Mouse (Mus musculus): ENCODE data around the gene Omp.

DNA sequence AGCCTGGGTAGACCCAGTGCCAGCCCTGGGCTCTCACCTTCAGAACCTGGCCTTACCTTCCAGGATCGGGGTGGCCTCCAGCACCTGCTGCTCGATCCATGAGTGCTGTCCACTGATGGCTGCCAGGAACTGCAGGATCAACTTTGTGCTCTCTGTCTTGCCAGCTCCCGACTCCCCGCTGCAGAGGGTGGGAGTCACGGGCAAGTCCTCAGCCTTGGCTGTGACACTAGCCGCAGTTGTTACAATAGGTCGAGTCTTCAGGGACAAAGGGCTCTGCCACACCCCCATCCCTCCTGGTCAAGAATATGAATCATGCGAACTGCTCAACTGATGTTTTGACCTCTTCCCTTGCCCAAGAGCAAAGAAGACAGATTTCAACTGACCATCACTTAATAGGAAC is 47.7 kb downstream of the Omp start:
- TF ChIP-seq CTCF (conservative IDR thresholded peaks at IDR 0.05; ENCODE audit: low read length) (no peak), NANOG (IDR thresholded peaks at IDR 0.05; ENCODE audit: borderline replicate concordance, low read length) (no peak)
